Mouse (Mus musculus) testis, adult 2 months (tissue): ENCODE results near the gene Tmem141.

Experiments
- CTCF ChIP-seq: fragments of 200-500 bp; IDR thresholded peaks from 2 replicates; pipeline ENCODE4 v1.5.1; 2012; ENCODE audit warnings: low read depth, mild to moderate bottlenecking, inconsistent platforms, low read length, moderate library complexity; ENCODE audit not compliant: control insufficient read depth, insufficient read depth, insufficient replicate concordance
- POLR2A ChIP-seq: fragments of 200-500 bp; IDR thresholded peaks from 2 replicates; pipeline ENCODE4 v1.6.1; 2012; ENCODE audit warnings: low read depth, mild to moderate bottlenecking, inconsistent platforms, low read length, moderate library complexity; ENCODE audit not compliant: control insufficient read depth

DNA sequence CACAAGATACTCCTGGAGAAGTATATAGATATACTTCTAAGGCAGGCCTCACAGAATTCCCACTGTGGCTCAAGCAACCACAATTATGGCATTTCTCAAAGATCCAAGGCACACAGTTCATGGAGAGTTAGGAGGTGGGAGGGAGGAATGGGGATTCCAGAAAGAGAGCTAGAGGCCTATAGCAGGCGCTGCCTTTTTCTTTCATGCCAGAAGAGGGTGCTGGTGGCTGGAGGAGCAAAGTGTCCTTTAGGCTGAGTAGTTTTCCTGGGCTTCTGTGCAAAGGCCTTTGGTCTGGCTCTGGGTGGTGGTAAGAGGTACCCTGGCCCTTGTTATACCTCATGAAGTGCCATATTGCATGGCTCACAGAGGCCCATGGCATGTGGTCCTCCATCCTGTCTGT, 12.2 kb upstream of the Tmem141 start:
- TF ChIP-seq CTCF = no peak
- no peak for TF ChIP-seq POLR2A
